Mouse (Mus musculus) ovary, adult 2 months (tissue): Measurements from ENCODE around the gene Klhdc7a. TPM values are rescaled to one million over a fixed set of nuclear protein-coding genes. Genes with fewer than 3 reads are reported as not detected.

Experiments
- polyA plus RNA-seq: library from polyadenylated mRNA; depleted of rRNA; stranded (reverse); fragments of >200 nt; gene quantifications from 2 replicates; pipeline ENCODE4 v1.2.3, GENCODE M21; 2012; rRNA removed

Klhdc7a gene
- 11.7 and 11.8 TPM in 2 replicates for polyA plus RNA-seq

GRCm38 (mm10) chr4:139967922-139968321 lies at the start of gene Klhdc7a:
Klhdc7a (minus strand) TSS chr4:139968026.

Other genes with a start within 250 kb of the Klhdc7a start
- gene Pax7, start 134.5 kb downstream of the Klhdc7a start, polyA plus RNA-seq: not detected in 2 replicates